Mouse (Mus musculus) frontal cortex, adult (tissue): ENCODE measurements around the gene Rpl15.
A peak's percentile ranks its signal among the peaks of the same experiment; 100 is the strongest.
"Not testable (repeated sequence)": the region's sequence is repeated elsewhere in the genome, so short reads cannot be mapped to it uniquely, and the experiment has no call there.

Source experiments
- ATAC-seq: cut with Nextera tagmentation; 2 replicates; pipeline ENCODE4 v1.9.2; 2017; ENCODE audit warnings: mild to moderate bottlenecking, moderate library complexity, mixed read lengths; ENCODE audit not compliant: low TSS enrichment

The Rpl15 gene

GRCm38 (mm10) chr14:18270529-18271441, at the start of gene Rpl15, which contains the start of gene Nkiras1:
Gene Rpl15 (minus strand): TSS chr14:18271391.
Gene Nkiras1 (plus strand): TSS chr14:18271136.
- ATAC-seq: peak; percentile 98

DNA sequence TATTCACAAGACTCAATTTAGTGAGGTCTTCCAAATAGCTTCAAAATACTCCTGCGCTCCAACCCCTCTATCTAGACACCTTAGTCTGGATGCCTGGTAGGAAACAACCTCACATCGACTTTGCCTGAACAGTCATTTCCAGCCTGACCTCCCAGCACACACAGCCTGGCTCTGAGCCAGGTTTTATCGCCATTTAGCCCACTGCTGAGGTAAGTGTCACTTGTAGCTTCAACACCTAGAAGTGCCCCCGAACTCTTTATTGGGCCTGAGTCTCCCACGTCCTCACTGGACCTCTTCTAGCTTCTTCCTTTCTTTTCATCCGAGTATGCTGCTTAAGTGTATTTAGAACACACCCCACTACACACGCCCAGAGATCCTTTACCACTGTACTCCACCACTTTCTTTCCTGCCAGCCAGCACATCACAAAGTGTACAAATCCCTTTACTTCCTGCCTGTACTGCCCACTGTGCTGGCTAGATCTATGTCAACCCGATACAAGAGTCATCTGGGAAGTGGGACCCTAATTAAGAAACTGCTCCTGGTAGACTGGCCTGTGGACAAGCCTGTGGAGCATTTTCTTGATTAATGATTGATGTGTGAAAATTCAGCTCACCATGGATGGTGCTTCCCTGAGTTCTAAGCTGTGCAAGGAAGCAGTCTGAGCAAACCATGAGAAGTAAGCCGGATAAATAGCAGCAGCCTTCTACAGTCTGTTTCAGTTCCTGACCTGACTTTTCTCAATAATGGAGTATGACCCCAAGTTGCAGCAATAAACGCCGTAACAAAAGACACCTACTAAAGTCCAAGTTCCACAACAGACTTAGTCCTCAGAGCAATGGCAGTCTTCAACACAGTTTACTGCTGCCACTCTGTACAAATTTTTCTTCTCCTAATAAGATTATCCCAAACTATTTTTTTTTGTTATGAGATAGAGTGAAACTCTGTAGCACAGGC, 46.5 kb upstream of the Rpl15 start:
- no peak for ATAC-seq

- ATAC-seq: no peak
Observed at GRCm38 (mm10) chr14:18304165-18304564, 33.0 kb upstream of the Rpl15 start.

DNA sequence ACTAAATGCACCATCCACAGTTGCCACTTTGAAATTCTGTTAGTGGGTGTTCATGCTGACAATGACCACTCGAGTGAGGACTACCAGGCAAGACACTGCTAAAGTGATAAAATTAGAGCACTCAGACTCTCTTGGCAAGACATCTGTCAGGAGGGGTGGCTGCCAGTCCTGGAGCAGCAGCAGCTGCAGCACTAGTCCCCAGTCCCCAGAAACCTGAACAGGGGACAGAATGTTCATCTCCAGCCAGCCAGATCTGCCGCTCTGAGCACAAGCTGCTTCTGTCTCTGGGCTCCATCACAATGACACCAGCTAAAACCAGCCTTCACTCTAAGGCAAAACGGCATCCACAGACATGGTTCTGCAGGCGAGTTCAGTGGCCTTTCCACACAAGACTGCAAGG, 32.1 kb upstream of the Rpl15 start:
- peak; percentile 91 for ATAC-seq

DNA sequence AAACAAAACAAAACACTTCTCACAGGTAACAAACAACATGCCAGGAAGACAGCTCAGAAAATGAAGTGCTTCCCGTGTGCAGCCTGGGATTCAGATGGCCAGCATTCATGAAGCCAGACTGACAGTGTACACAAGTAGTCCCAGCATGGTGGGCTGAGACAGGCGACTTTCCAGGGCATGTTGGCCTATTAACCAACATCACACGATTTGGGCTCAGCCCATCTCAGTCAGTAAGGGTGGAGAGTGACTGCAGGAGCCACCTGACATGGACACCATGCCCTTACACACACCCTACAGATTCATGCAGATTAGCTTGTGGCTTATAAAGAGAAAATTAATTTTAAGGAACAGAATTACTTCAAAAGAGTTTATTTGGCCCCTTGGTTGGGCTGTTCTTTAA, 31.6 kb upstream of the Rpl15 start:
- ATAC-seq: no peak

DNA sequence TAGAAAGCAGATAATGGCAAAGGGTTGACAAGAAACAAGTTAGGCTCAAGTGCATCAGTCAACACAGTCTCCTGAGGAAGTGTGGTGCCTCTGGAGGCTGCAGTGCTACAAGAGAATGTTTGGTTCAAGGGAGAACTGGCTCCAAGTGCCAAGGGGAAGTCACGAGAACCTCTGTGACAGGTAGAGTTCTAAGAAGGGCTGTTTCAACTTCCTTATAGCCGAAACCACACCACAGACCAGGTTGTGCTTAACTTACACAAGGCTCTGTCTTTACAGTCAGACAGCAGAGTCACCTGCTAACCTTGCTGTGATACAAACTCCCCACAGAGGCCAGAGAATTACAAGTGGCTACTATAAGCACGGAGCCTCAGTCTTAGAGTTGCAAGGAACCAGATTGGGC, 30.4 kb upstream of the Rpl15 start:
- no peak for ATAC-seq

GRCm38 (mm10) chr14:18300676-18301075, 29.5 kb upstream of the Rpl15 start:
- no peak for ATAC-seq

DNA sequence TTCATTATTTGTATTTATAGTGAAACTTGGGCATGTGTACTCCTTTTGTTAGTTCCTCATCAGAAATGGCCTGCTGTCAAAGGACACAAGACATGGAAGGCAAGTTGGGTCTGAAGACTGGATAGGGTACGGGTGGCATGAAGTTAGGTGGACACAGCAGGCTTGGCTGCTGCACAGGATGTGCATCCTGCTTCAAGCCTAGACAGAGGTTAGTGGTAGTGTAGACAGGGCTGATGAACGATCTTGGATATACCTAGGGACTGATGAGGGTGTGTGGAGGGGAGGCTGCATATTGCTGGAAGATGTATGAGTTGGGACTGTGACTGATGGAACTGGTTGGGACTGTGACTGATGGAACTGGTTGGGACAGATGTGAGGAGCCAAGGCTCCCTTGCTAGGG, 27.7 kb upstream of the Rpl15 start:
- ATAC-seq: no peak

DNA sequence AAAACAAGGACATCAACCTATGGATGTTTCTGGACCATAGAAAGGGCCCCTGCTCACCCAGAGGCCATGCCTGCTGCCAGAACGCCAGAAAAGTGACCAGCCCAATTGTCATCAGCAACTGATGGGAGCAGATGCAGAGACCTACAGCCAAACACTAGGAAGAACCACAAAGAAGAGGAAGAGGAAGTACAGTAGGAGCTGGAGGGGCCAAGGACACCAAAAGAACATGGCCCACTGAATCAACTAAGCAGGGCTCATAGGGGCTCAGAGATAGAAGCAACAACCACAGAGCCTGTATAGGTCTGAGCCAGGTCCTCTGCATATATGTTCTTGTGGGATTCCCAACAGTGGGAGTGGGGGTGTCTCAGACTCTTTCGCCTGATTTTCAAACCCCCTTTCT, 26.2 kb upstream of the Rpl15 start:
- ATAC-seq: no peak

GRCm38 (mm10) chr14:18292578-18292977, 21.4 kb upstream of the Rpl15 start:
- no peak for ATAC-seq

GRCm38 (mm10) chr14:18292111-18292510, 20.9 kb upstream of the Rpl15 start:
- ATAC-seq: peak; percentile 93

DNA sequence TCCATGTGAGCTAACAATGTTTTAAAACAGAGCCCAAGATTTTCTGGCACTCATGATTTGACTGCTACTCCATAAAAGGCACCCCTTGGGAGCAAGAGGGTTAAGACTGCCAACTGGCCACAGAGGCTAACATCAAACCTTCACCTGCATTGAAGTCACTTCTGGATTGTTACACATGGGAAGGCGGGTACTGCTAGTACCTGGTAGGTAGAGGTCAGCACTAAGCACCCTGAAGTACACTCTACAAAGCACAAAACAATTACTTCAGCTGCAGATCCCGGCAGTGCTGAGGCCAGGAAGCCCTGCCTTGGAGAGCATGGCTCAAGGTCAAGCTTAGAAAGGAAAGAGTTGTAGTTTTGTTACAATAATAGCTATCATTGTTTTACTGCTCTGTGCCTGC, 16.2 kb upstream of the Rpl15 start:
- no peak for ATAC-seq

DNA sequence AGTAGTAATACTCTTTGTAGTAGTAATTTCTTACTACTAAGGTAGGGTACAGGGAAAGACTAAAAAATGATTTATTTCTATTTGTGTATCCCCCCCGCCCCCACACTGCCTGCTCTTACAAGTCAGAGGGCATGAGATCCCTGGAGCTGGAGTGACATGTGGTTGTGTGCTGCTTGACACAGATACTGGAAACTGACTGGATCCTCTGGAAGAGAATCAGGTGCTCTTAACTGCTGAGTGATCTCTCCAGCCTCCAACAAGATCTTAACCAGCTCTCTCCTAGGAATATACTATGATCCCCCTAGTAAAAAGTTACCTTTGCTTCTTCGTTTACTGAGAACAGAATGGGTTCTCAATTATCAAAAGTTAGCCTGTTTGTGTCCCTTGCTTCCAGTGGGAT, 15.2 kb upstream of the Rpl15 start:
- ATAC-seq: no peak

DNA sequence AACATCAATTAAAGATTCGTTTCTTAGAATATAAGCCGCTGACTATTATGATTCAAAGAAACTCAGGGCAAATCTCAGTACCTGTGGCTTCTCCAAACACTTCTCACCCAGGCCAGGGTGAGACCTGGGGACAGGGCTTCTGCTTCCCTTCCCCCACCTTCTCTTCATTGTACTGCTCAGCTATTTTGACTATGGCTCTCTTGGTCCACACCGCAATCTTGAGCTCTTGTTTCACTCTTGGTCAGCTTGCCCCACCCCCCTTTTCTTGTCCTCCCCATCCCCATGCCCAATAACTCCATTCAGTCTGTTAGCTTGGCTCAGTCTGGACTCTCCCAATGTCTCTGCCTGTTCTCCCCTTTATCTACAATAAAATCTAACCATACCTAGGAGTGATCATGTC, 14.3 kb upstream of the Rpl15 start:
- no peak for ATAC-seq

GRCm38 (mm10) chr14:18284581-18284980, 13.4 kb upstream of the Rpl15 start:
- peak; percentile 51 for ATAC-seq

- no peak for ATAC-seq
Observed at GRCm38 (mm10) chr14:18280375-18280774, 9.2 kb upstream of the Rpl15 start.

GRCm38 (mm10) chr14:18274526-18274925, 3.3 kb upstream of the Rpl15 start:
- ATAC-seq: no peak

DNA sequence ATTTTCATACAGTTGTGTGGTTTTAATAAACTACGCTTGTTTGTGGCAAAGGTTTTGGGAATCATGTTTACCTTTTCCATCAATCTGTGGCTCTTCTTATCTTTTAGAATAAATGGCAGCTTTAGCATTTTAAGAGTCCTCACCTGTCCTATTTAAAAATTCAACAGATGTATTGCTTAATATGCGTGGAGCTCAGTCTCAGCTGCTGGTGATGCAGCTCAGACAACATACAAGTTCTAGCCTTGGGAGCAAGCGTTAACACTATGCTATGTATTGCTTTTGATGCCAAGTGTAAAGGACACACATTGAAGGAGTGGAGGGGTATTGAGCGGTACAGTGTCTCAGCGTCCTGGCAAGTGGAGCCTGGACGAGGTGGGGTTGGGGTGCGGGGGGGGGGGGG, 475 bp upstream of the Rpl15 start:
- ATAC-seq: peak; percentile 8; the same call in 1 of the 2 replicates

DNA sequence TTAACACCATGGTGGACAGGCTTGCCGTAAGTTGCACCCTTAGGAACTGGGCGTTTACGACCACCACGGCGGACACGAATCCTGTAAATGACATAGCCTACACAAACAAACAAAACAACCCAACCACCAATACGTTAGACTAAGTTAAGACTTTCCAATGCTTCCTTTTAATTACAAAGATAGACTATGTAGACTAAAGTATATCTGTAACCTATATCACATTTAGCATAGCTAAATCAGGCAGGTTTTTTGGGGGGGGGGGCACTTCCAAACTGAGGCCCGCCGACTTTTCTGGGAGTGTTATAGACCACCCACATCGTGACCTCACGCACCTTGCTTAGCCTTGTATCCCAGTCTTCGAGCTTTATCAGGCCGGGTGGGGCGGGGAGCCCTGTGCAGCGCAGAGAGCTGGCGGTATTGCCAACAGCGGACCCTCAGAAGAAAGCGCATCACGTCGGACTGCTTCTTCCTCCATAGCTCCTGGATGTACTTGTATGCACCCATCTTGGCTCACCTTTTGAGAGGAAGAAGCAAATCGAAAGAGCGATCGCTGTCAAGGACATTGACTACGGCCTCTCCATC, 1.2 kb downstream of the Rpl15 start:
- ATAC-seq: not testable (repeated sequence)

DNA sequence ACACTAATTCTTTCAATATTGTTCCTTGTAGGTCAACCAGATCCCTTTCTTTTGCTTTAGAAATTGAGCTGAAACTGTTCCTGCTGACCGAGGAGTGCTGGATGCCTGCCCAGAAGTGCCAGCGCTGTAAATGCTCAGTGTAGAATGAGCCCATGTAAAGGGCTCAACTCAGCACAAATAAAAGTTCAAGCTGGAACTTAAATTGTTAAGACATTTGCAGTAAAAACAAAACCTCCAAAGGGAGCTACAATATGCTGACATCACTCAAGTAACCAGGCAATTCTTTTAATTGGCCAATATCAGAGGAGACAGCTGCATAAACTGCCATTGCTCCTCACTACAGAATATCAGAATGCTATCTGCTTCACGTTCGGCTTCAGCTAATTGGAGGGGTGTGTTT, 7.8 kb downstream of the Rpl15 start:
- ATAC-seq: peak; percentile 74

DNA sequence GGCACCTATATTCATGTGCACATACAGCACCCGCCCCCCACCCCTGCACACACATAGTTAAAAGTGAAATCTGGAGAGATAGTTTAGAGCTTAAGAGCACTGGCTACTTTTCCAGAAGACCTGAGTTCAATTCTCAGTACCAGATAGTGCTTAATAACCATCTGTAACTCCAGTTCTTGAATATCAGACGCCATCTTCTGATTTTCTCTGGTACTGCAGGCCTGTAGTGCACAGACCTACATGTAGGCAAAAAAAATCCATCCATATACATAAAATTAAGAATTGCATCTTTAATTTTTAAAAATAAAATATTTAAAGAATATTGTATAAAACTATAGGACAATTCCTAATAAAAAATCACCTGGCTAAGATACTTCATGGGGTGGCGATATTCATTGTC, 10.0 kb downstream of the Rpl15 start:
- no peak for ATAC-seq

DNA sequence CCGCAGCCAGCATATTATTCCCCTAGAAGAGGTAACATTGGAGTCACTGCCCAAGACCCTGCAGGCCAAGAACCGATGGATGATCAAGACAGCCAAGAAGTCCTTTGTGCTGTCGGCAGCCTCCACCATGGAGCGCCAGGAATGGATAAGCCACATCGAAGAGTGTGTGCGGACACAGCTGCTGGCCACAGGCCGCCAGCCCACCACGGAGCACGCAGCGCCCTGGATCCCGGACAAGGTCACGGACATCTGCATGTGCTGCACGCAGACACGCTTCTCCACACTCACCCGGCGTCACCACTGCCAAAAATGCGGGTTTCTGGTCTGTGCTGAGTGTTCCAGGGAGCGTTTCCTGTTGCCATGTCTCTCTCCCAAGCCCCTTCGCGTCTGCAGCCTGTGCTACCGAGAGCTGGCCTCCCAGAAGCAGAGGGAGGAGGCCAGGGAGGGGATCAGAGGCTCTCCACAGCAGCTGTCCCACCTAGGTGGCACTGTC, 28.5 kb downstream of the Rpl15 start:
- no peak for ATAC-seq
